Mouse (Mus musculus) stomach, postnatal 0 days (tissue): ENCODE data around the gene Usp4. TPM values are rescaled to one million over a fixed set of nuclear protein-coding genes. Genes with fewer than 3 reads are reported as not detected.
A peak's percentile ranks its signal among the peaks of the same experiment; 100 is the strongest.

Experiments used
- ATAC-seq: fragments of 200-750 bp; cut with Nextera tagmentation; 2 replicates; pipeline ENCODE4 v1.8.0; 2017; ENCODE audit not compliant: low FRiP score, low TSS enrichment
- DNase-seq: peaks from one replicate; pipeline ENCODE4 v3.0.0-alpha.2; 2016; ENCODE audit warnings: low spot score
- H3K27ac ChIP-seq: fragments of 300-500 bp; sonication (generic); replicated peaks from 2 replicates; pipeline ENCODE4 v1.5.1; 2014; ENCODE audit warnings: mild to moderate bottlenecking, control low read depth
- H3K27me3 ChIP-seq: fragments of 300-500 bp; sonication (generic); 2 replicates; pipeline ENCODE4 v1.6.1; 2014; ENCODE audit warnings: low read length; ENCODE audit not compliant: control insufficient read depth, insufficient read depth
- H3K36me3 ChIP-seq: fragments of 300-500 bp; sonication (generic); 2 replicates; pipeline ENCODE4 v1.6.1; 2014; ENCODE audit warnings: low read length, mixed read lengths; ENCODE audit not compliant: control insufficient read depth, insufficient read depth
- H3K4me1 ChIP-seq: fragments of 300-500 bp; sonication (generic); replicated peaks from 2 replicates; pipeline ENCODE4 v1.6.1; 2014; ENCODE audit warnings: antibody characterized with exemption; ENCODE audit not compliant: control insufficient read depth, insufficient read depth
- H3K4me2 ChIP-seq: fragments of 300-500 bp; sonication (generic); replicated peaks from 2 replicates; pipeline ENCODE4 v1.6.1; 2014; ENCODE audit warnings: low read depth, mild to moderate bottlenecking, control low read depth, moderate library complexity
- H3K4me3 ChIP-seq: fragments of 300-500 bp; sonication (generic); 2 replicates; pipeline ENCODE4 v1.5.1; 2014; ENCODE audit warnings: low read depth, low read length, control low read depth
- H3K9ac ChIP-seq: fragments of 300-500 bp; sonication (generic); 2 replicates; pipeline ENCODE4 v1.6.1; 2014; ENCODE audit warnings: mild to moderate bottlenecking, low read length, control low read depth, mixed read lengths
- H3K9me3 ChIP-seq: fragments of 300-500 bp; sonication (generic); 2 replicates; pipeline ENCODE4 v1.6.1; 2016; ENCODE audit warnings: low read length; ENCODE audit not compliant: control insufficient read depth
- CTCF ChIP-seq: IDR thresholded peaks from 2 replicates; pipeline ENCODE4 v1.5.1; 2016; ENCODE audit warnings: antibody characterized with exemption, low read depth, mild to moderate bottlenecking, moderate library complexity
- EP300 ChIP-seq: optimal IDR thresholded peaks from 2 replicates; pipeline ENCODE3; 2016; ENCODE audit warnings: antibody characterized with exemption
- WGBS: fragments of 180-500 bp; shearing (Covaris S2); extraction: QIAGEN DNeasy Blood & Tissue Kit; methylation state at CpG from one replicate; pipeline ENCODE4 v1.1.7; 2014; 5-methylcytosine and 5-hydroxymethylcytosine counted together
- polyA plus RNA-seq: library from polyadenylated mRNA; unstranded; fragments of >200 nt; fragmentation: Nextera tagmentation; extraction: Ambion mirVana; gene quantifications from 2 replicates; pipeline ENCODE4 v1.2.1, GENCODE M21; 2015

The Usp4 gene
- polyA plus RNA-seq, 1 experiment from 2014 or later = 56.8 TPM

- Histone ChIP-seq H3K4me2 (no peak overlapping the region), H3K27me3 (no peaks in the 10 kb centered on the region), H3K4me1 (0 out of 2 replicates have a peak, but pooled peaks cover 8% of the 10 kb centered on the region), H3K36me3 (no peaks in the 10 kb centered on the region), H3K9me3 (no peaks in the 10 kb centered on the region), H3K9ac (no peak overlapping the region), H3K4me3 (no peak overlapping the region), H3K27ac (peak overlapping the region; percentile 99)
- 55% methylated on average over 3 of the region's 3 CpGs for WGBS
- DNase-seq (no peak), ATAC-seq (no peak)
- TF ChIP-seq EP300 = no peak
These were observed 4.3 kb upstream of the Usp4 start for GRCm38 (mm10) chr9:108343331-108343730.

- no peak for ATAC-seq
- H3K36me3 ChIP-seq = no peaks in the 10 kb centered on the region
- no peak overlapping the region for H3K9ac ChIP-seq
- TF ChIP-seq EP300 = no peak
- no peak for TF ChIP-seq CTCF
- 0 out of 2 replicates have a peak, but pooled peaks cover 10% of the 10 kb centered on the region for H3K4me1 ChIP-seq
- no peaks in the 10 kb centered on the region for H3K27me3 ChIP-seq
- no peaks in the 10 kb centered on the region for H3K9me3 ChIP-seq
- H3K4me2 ChIP-seq = no peak overlapping the region
- no peak overlapping the region; the same call in 1 of the 2 replicates for H3K27ac ChIP-seq
- H3K4me3 ChIP-seq = no peak overlapping the region
- WGBS = 95% methylated on average over 1 of the region's 1 CpGs
- DNase-seq = no peak
These were observed 3.8 kb upstream of the Usp4 start for GRCm38 (mm10) chr9:108343835-108344234.

GRCm38 (mm10) chr9:108344471-108344870, 3.2 kb upstream of the Usp4 start:
- no peak overlapping the region for H3K4me3 ChIP-seq
- no peak overlapping the region for H3K4me2 ChIP-seq
- no peak overlapping the region for H3K9ac ChIP-seq
- H3K4me1 ChIP-seq = 0 out of 2 replicates have a peak, but pooled peaks cover 10% of the 10 kb centered on the region
- 86% methylated on average over 4 of the region's 4 CpGs for WGBS
- ATAC-seq = no peak
- no peaks in the 10 kb centered on the region for H3K27me3 ChIP-seq
- H3K9me3 ChIP-seq = no peaks in the 10 kb centered on the region
- DNase-seq = no peak
- H3K36me3 ChIP-seq = no peaks in the 10 kb centered on the region
- TF ChIP-seq CTCF (no peak), EP300 (no peak)
- no peak overlapping the region for H3K27ac ChIP-seq

DNA sequence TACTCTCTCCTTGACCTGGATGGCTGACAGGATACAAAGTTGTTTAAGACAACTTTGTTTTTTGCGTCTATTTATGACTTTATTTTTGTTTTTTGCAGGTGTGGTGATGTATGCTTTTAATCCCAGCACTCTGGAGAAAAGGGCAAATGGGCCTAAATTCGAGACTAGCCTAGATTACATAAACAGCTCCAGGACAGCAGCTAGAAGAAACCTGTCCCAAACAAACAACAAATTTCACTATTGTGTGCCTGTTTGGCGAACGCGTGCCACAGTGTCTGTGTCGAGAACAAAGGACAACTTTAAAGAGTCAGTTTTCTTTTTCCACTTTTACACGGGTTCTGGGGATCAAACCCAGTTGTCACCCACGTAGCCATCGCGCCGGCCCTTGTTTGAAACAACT, 629 bp upstream of the Usp4 start:
- WGBS = 6% methylated on average over 11 of the region's 11 CpGs
- TF ChIP-seq CTCF (no peak), EP300 (peak; percentile 34)
- Histone ChIP-seq H3K4me2 (peak overlapping the region; percentile 80), H3K27me3 (no peaks in the 10 kb centered on the region), H3K4me1 (0 out of 2 replicates have a peak, but pooled peaks cover 5% of the 10 kb centered on the region), H3K4me3 (peak overlapping the region; percentile 87), H3K9me3 (no peaks in the 10 kb centered on the region), H3K9ac (peak overlapping the region; percentile 89), H3K36me3 (peaks cover 12% of the 10 kb centered on the region), H3K27ac (peak overlapping the region; percentile 96)
- ATAC-seq (no peak), DNase-seq (no peak)

DNA sequence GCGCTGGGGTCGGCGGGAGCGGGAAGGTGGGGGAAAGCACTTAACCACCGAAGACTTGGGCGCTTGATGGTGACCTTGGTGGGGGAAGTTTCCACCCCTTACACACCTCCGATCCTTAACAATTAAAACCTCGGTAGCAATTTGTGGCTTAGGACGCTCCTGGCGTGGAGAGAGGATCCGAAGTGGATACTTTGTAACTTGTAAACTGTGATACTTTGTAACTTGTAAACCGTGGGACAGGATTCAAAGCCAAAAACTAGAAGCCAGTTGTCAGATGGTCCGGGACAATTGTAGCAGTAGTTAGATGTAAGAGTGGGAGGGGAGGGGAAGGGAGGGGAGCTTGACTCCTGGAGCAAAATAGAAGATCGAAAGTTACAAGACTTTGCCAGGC, 632 bp downstream of the Usp4 start:
- no peak for ATAC-seq
- 1% methylated on average over 14 of the region's 14 CpGs for WGBS

GRCm38 (mm10) chr9:108349727-108350126, 2.1 kb downstream of the Usp4 start:
- H3K27ac ChIP-seq = no peak overlapping the region
- H3K4me3 ChIP-seq = no peak overlapping the region
- H3K4me2 ChIP-seq = no peak overlapping the region
- H3K27me3 ChIP-seq = no peaks in the 10 kb centered on the region
- DNase-seq (no peak), ATAC-seq (no peak)
- H3K4me1 ChIP-seq = 0 out of 2 replicates have a peak, but pooled peaks cover 2% of the 10 kb centered on the region
- H3K9ac ChIP-seq = no peak overlapping the region
- no peak for TF ChIP-seq EP300
- no peak for TF ChIP-seq CTCF
- 92% methylated on average over 4 of the region's 4 CpGs for WGBS
- no peaks in the 10 kb centered on the region for H3K9me3 ChIP-seq
- H3K36me3 ChIP-seq = peaks cover 26% of the 10 kb centered on the region

More for the DNA sequence above, 632 bp downstream of the Usp4 start:
- Histone ChIP-seq H3K4me2 (peak overlapping the region; percentile 80), H3K4me1 (0 out of 2 replicates have a peak, but pooled peaks cover 2% of the 10 kb centered on the region), H3K27me3 (no peaks in the 10 kb centered on the region), H3K27ac (peak overlapping the region; percentile 96), H3K9ac (peak overlapping the region; percentile 89), H3K9me3 (no peaks in the 10 kb centered on the region), H3K4me3 (peak overlapping the region; percentile 87), H3K36me3 (peaks cover 18% of the 10 kb centered on the region)
- TF ChIP-seq CTCF = no peak
- no peak for TF ChIP-seq EP300
- DNase-seq = no peak
